Mouse (Mus musculus) brain, embryonic 14.5 days (tissue): Measurements from ENCODE around the gene Ubr1.

ENCODE experiments used
- CTCF ChIP-seq: fragments of 200-500 bp; IDR thresholded peaks from 2 replicates; pipeline ENCODE4 v1.5.1; 2012; ENCODE audit warnings: inconsistent platforms, mild to moderate bottlenecking, moderate library complexity, borderline replicate concordance; ENCODE audit not compliant: insufficient read depth, insufficient read length; ENCODE audit errors: extremely low read depth
- POLR2A ChIP-seq: fragments of 200-500 bp; IDR thresholded peaks from 2 replicates; pipeline ENCODE4 v1.6.1; 2012; ENCODE audit warnings: mild to moderate bottlenecking, inconsistent platforms, borderline replicate concordance; ENCODE audit not compliant: poor library complexity, insufficient read depth, insufficient read length, severe bottlenecking; ENCODE audit errors: extremely low read depth

- no peak for TF ChIP-seq CTCF
- no peak for TF ChIP-seq POLR2A
These were observed 143.4 kb downstream of the Ubr1 start for GRCm38 (mm10) chr2:120826936-120827638.
